Mouse (Mus musculus): Measurements from ENCODE around the gene Poll. TPM values are rescaled to one million over a fixed set of nuclear protein-coding genes. Genes with fewer than 3 reads are reported as not detected.

Gene Poll
- total RNA-seq (2014; fragmentation: Nextera tagmentation) (7.6 TPM in 2 replicates), total RNA-seq (2017) (9.4 and 10.2 TPM in 2 replicates), polyA plus RNA-seq (2012) (14.0 and 15.9 TPM in 2 replicates)

DNA sequence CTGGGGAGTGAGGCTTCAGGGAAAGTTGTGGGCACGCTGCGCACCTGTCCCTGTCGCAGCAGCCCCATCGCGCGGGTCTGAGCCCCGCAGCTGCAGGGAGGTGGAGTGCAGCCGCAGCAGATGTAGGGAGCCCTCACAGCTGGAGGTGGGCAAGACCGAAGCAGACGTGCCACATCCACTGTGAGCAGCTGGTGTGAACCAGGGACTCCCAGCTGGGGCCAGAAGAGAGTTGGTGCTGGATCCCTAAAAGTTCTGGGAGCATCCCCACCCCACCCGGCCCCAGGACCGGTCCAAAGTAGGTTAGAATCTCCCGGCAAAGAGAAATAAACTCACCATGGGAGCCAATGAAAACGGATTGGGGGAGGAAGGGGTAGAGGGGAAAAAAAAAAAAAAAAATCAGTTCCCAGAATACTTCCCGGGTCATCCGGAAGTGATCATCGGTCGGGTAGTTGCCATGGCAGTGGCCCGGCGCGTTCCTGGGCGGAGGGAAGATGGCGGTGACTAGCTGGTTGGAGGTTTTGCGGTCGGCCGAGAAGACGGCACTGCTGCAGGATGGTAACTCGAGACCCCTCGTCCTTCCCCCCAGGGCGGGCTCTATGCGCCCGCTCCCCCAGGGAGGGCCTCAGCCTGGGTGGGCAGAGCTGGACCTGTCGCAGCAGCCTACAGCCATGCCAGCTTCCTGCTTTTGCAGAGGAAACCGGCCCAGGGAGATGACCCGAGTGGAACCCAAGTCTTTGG, at the start of gene Poll, which contains the start of gene Gm17018:
Gene Poll, minus strand, starts transcription at position 379 of the 738 bp plus-strand sequence.
Gene Gm17018, plus strand, starts transcription at position 463 of the 738 bp plus-strand sequence.
- TF ChIP-seq TAL1 (conservative IDR thresholded peaks at IDR 0.05; ENCODE audit: low read depth, low read length) (no peak), CTCF (IDR thresholded peaks at IDR 0.05; ENCODE audit: low read depth, low read length) (no peak)
- Histone ChIP-seq H3K4me1 (ENCODE audit: insufficient read depth, low read depth, low read length) (peaks cover 38% of the 10 kb centered on the region), H3K9me3 (replicated peaks) (no peaks in the 10 kb centered on the region), H3K36me3 (replicated peaks) (peaks cover 58% of the 10 kb centered on the region), H3K27me3 (ENCODE audit: insufficient read depth, low read length) (no peaks in the 10 kb centered on the region), H3K4me3 (ENCODE audit: low read depth, low read length) (peak within 1 kb of the TSS; percentile 80)
- ATAC-seq (ENCODE audit: extremely low read depth, insufficient number of reproducible peaks, low FRiP score, poor library complexity, severe bottlenecking) (peak; percentile 78), DNase-seq (ENCODE audit: low spot score) (peak; percentile 83)

DNA sequence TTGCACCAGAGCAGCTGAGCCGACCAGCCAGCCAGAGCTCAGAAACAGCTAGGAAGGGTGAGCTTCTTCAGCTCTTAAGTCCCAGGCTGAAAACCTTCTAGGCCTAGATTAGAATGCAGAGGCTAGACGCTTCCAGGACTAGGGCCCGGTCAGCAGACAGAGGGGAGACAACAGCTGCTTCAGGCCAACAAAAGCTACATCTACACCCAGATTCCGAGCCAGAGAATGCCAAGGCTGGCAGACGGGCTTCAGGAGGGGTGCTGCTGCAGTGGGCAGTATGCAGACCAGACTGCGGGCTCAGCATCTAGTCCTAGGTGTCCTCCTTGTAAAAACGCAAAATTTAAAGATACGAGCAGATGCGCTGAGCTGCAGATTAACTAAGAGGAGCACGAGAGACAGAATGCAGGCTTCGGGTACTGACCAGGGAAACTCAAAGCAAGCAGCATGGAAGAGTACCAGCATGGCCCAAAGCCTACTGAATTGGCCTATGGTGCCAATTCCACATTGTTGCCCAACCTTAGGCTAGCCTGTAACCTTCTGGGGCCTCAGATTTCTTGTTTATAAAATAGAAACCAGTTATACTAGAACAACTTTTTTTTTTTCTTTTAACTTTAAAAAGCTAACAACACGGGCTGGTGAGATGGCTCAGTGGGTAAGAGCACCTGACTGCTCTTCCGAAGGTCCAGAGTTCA, 48.5 kb upstream of the Poll start:
- TF ChIP-seq POLR2AphosphoS5 (IDR thresholded peaks at IDR 0.05; ENCODE audit: insufficient replicate concordance, low read depth, low read length) (no peak), GATA1 (IDR thresholded peaks at IDR 0.05; ENCODE audit: borderline replicate concordance, low read length) (no peak), CTCF (IDR thresholded peaks at IDR 0.05; ENCODE audit: low read depth, low read length) (no peak), TAL1 (conservative IDR thresholded peaks at IDR 0.05; ENCODE audit: low read depth, low read length) (no peak), GATA2 (IDR thresholded peaks at IDR 0.05; ENCODE audit: borderline replicate concordance, low read depth, low read length) (no peak)
- Histone ChIP-seq H3K27me3 (ENCODE audit: insufficient read depth, low read length) (no peaks in the 10 kb centered on the region), H3K4me1 (ENCODE audit: insufficient read depth, low read depth, low read length) (peaks cover 48% of the 10 kb centered on the region), H3K9me3 (replicated peaks) (no peaks in the 10 kb centered on the region), H3K4me3 (ENCODE audit: low read depth, low read length) (no peak overlapping the region), H3K36me3 (replicated peaks) (peaks cover 80% of the 10 kb centered on the region)
- DNase-seq (ENCODE audit: low spot score) (no peak), ATAC-seq (ENCODE audit: extremely low read depth, insufficient number of reproducible peaks, low FRiP score, poor library complexity, severe bottlenecking) (no peak)

DNA sequence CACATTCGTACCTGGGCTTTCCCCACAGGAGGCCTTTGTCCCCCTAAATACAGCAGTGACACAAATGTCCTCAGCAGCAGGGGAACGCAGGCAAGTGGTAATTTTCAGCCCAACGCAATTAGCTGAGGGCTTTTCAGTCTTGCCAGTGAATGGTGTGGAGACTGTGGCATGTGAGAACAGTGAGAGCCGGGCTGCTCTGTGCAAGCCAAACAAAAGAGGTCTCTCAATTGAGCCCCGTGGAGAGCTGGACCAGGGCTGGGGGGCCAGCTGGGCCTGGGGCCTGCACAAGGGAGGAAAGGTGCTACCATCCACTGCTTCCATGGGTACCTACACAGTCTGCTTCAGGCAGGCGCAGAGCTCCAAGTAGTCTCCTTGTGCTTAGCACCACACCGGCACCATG, 47.1 kb upstream of the Poll start:
- TF ChIP-seq POLR2AphosphoS5 (IDR thresholded peaks at IDR 0.05; ENCODE audit: insufficient replicate concordance, low read depth, low read length) (no peak), TAL1 (conservative IDR thresholded peaks at IDR 0.05; ENCODE audit: low read depth, low read length) (no peak), GATA2 (IDR thresholded peaks at IDR 0.05; ENCODE audit: borderline replicate concordance, low read depth, low read length) (no peak), CTCF (IDR thresholded peaks at IDR 0.05; ENCODE audit: low read depth, low read length) (no peak), GATA1 (IDR thresholded peaks at IDR 0.05; ENCODE audit: borderline replicate concordance, low read length) (no peak)
- no peak for DNase-seq (ENCODE audit: low spot score)
- Histone ChIP-seq H3K36me3 (replicated peaks) (peaks cover 68% of the 10 kb centered on the region), H3K4me3 (ENCODE audit: low read depth, low read length) (no peak overlapping the region), H3K9me3 (replicated peaks) (no peaks in the 10 kb centered on the region), H3K4me1 (ENCODE audit: insufficient read depth, low read depth, low read length) (peaks cover 56% of the 10 kb centered on the region), H3K27me3 (ENCODE audit: insufficient read depth, low read length) (no peaks in the 10 kb centered on the region)
- no peak for ATAC-seq (ENCODE audit: extremely low read depth, insufficient number of reproducible peaks, low FRiP score, poor library complexity, severe bottlenecking)

GRCm38 (mm10) chr19:45606701-45607100, 46.4 kb upstream of the Poll start:
- peaks cover 67% of the 10 kb centered on the region for H3K36me3 ChIP-seq (replicated peaks)
- ATAC-seq (ENCODE audit: extremely low read depth, insufficient number of reproducible peaks, low FRiP score, poor library complexity, severe bottlenecking) (no peak), DNase-seq (ENCODE audit: low spot score) (no peak)
- H3K9me3 ChIP-seq (replicated peaks): no peaks in the 10 kb centered on the region
- no peak for TF ChIP-seq POLR2AphosphoS5 (IDR thresholded peaks at IDR 0.05; ENCODE audit: insufficient replicate concordance, low read depth, low read length)
- TF ChIP-seq GATA2 (IDR thresholded peaks at IDR 0.05; ENCODE audit: borderline replicate concordance, low read depth, low read length): no peak
- no peak for TF ChIP-seq TAL1 (conservative IDR thresholded peaks at IDR 0.05; ENCODE audit: low read depth, low read length)
- no peak for TF ChIP-seq CTCF (IDR thresholded peaks at IDR 0.05; ENCODE audit: low read depth, low read length)
- no peak for TF ChIP-seq GATA1 (IDR thresholded peaks at IDR 0.05; ENCODE audit: borderline replicate concordance, low read length)
- no peak overlapping the region for H3K4me3 ChIP-seq (ENCODE audit: low read depth, low read length)
- no peaks in the 10 kb centered on the region for H3K27me3 ChIP-seq (ENCODE audit: insufficient read depth, low read length)
- H3K4me1 ChIP-seq (ENCODE audit: insufficient read depth, low read depth, low read length): peaks cover 64% of the 10 kb centered on the region

GRCm38 (mm10) chr19:45602606-45603005, 42.3 kb upstream of the Poll start:
- ATAC-seq (ENCODE audit: extremely low read depth, insufficient number of reproducible peaks, low FRiP score, poor library complexity, severe bottlenecking) (peak; percentile 85), DNase-seq (ENCODE audit: low spot score) (peak; percentile 89)

DNA sequence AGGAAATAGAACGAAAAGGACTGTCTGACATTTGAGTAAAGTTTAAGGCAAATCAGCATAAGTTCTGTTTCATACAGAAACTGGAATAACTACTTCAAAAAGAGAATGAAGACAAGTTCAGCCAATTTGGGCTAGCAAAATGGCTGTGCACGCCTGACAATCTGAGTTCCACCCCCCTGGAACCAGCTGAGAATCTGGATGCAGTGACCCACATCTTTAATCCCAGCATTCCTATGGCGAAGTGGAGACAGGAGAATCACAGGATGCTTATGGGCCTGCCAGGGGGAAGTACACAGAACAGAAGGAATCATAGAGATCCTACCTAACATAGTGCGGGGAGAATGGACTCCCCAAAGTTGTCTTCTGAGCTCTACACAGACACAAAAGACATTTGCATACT, 36.8 kb upstream of the Poll start:
- TF ChIP-seq POLR2AphosphoS5 (IDR thresholded peaks at IDR 0.05; ENCODE audit: insufficient replicate concordance, low read depth, low read length) (no peak), CTCF (IDR thresholded peaks at IDR 0.05; ENCODE audit: low read depth, low read length) (no peak), TAL1 (conservative IDR thresholded peaks at IDR 0.05; ENCODE audit: low read depth, low read length) (no peak), GATA2 (IDR thresholded peaks at IDR 0.05; ENCODE audit: borderline replicate concordance, low read depth, low read length) (no peak), GATA1 (IDR thresholded peaks at IDR 0.05; ENCODE audit: borderline replicate concordance, low read length) (no peak)
- Histone ChIP-seq H3K4me3 (ENCODE audit: low read depth, low read length) (no peak overlapping the region), H3K9me3 (replicated peaks) (no peaks in the 10 kb centered on the region), H3K36me3 (replicated peaks) (peaks cover 84% of the 10 kb centered on the region), H3K4me1 (ENCODE audit: insufficient read depth, low read depth, low read length) (peaks cover 65% of the 10 kb centered on the region), H3K27me3 (ENCODE audit: insufficient read depth, low read length) (no peaks in the 10 kb centered on the region)
- ATAC-seq (ENCODE audit: extremely low read depth, insufficient number of reproducible peaks, low FRiP score, poor library complexity, severe bottlenecking): no peak
- no peak for DNase-seq (ENCODE audit: low spot score)

More at GRCm38 (mm10) chr19:45602606-45603005, 42.3 kb upstream of the Poll start:
- peaks cover 77% of the 10 kb centered on the region for H3K4me1 ChIP-seq (ENCODE audit: insufficient read depth, low read depth, low read length)
- TF ChIP-seq POLR2AphosphoS5 (IDR thresholded peaks at IDR 0.05; ENCODE audit: insufficient replicate concordance, low read depth, low read length): no peak
- peak; percentile 95 for TF ChIP-seq TAL1 (conservative IDR thresholded peaks at IDR 0.05; ENCODE audit: low read depth, low read length)
- no peaks in the 10 kb centered on the region for H3K9me3 ChIP-seq (replicated peaks)
- peak overlapping the region; percentile 54; the same call in 1 of the 2 replicates for H3K4me3 ChIP-seq (ENCODE audit: low read depth, low read length)
- H3K36me3 ChIP-seq (replicated peaks): peaks cover 66% of the 10 kb centered on the region
- no peaks in the 10 kb centered on the region for H3K27me3 ChIP-seq (ENCODE audit: insufficient read depth, low read length)
